Mouse (Mus musculus) ZHBTc4 (cell line): ENCODE measurements at regions not wholly inside any gene's neighbourhood (a gene's known extent, or its start where the extent isn't known, plus 50 kb on each side); places are given as distances from the start of the nearest gene placed in this dataset.

Experiments used
- DNase-seq: peaks from one replicate; pipeline ENCODE4 v3.0.0-alpha.2; 2011; ENCODE audit warnings: low read depth, low spot score

GRCm38 (mm10) chr13:47576516-47576915, 454.1 kb downstream of the Rnf144b start:
- DNase-seq = peak; percentile 62

GRCm38 (mm10) chr13:47580144-47580543, 457.7 kb downstream of the Rnf144b start:
- no peak for DNase-seq

GRCm38 (mm10) chr13:47585158-47585557, 462.7 kb downstream of the Rnf144b start:
- no peak for DNase-seq

GRCm38 (mm10) chr13:47602646-47603045, 480.2 kb downstream of the Rnf144b start:
- DNase-seq = no peak

- peak; percentile 8 for DNase-seq
Observed at GRCm38 (mm10) chr13:47611439-47611838, 489.0 kb downstream of the Rnf144b start.

GRCm38 (mm10) chr13:47636511-47637103, 514.2 kb downstream of the Rnf144b start:
- DNase-seq = no peak

GRCm38 (mm10) chr13:47642341-47642740, 519.9 kb downstream of the Rnf144b start:
- peak; percentile 54 for DNase-seq

GRCm38 (mm10) chr13:47645081-47645480, 522.6 kb downstream of the Rnf144b start:
- no peak for DNase-seq

- DNase-seq = no peak
Observed at GRCm38 (mm10) chr13:47647693-47648092, 525.2 kb downstream of the Rnf144b start.

GRCm38 (mm10) chr13:47650093-47650492, 527.6 kb downstream of the Rnf144b start:
- no peak for DNase-seq

GRCm38 (mm10) chr13:47666470-47666869, 544.0 kb downstream of the Rnf144b start:
- DNase-seq = no peak

- peak; percentile 86 for DNase-seq
Observed at GRCm38 (mm10) chr13:47666956-47667701, 544.7 kb downstream of the Rnf144b start.

GRCm38 (mm10) chr13:47688131-47688530, 565.7 kb downstream of the Rnf144b start:
- DNase-seq = no peak

GRCm38 (mm10) chr13:47693815-47694214, 567.2 kb upstream of the Id4 start:
- peak; percentile 1 for DNase-seq

GRCm38 (mm10) chr13:47695877-47696276, 565.2 kb upstream of the Id4 start:
- DNase-seq = no peak

GRCm38 (mm10) chr13:47700556-47700955, 560.5 kb upstream of the Id4 start:
- no peak for DNase-seq

- no peak for DNase-seq
Observed at GRCm38 (mm10) chr13:47707961-47708609, 552.9 kb upstream of the Id4 start.

GRCm38 (mm10) chr13:47709323-47709722, 551.7 kb upstream of the Id4 start:
- no peak for DNase-seq

- no peak for DNase-seq
Observed at GRCm38 (mm10) chr13:47712507-47712906, 548.5 kb upstream of the Id4 start.

GRCm38 (mm10) chr13:47716265-47716664, 544.8 kb upstream of the Id4 start:
- no peak for DNase-seq

- no peak for DNase-seq
Observed at GRCm38 (mm10) chr13:47720645-47721044, 540.4 kb upstream of the Id4 start.

- no peak for DNase-seq
Observed at GRCm38 (mm10) chr13:47734415-47734814, 526.6 kb upstream of the Id4 start.
